Mouse (Mus musculus): ENCODE measurements around the gene Plpp3.

The Plpp3 gene

DNA sequence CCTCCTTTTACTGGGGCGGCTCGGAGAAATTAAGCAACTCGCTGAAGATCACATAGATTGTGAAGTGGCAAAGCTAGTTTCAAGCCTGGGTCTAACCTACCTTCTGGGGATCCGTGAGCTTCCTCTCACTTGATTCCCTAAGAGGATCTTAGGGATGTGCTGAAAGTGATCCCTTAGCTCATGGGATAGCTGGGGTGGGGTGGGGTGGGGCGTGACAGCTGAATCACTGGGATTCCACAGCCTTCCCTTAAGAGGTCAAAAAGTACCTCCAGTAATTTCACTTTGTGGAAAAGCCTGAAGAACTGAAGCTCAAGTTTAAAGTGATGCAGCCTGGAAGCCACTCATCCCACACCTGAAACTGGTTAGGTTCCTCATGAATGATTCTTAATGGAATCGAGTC, 27.8 kb downstream of the Plpp3 start:
- in situ Hi-C loops (cut with MboI; ENCODE audit: unreplicated experiment in 2 of 2) = no loop called here

DNA sequence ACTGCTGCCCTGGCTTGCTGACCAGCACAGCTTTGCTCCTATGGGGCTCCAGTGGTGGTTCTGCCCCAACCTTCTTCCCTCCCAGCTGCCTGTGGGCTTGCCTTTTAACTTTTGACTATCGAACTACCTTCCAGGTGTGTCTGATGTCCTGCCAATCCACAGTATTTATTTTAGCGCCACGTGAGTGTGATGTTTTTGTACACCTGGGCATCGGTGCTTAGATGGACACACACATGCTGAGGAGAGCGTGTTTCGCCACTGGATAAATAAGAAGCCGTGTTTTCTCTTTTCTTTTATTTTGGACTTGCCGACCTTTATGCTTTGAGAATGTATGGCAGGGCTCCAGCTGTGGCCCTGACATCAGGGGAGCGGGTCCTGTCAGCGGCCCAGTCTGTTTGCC, 29.5 kb downstream of the Plpp3 start:
- in situ Hi-C loops (cut with MboI; ENCODE audit: unreplicated experiment in 2 of 2) = no loop called here

DNA sequence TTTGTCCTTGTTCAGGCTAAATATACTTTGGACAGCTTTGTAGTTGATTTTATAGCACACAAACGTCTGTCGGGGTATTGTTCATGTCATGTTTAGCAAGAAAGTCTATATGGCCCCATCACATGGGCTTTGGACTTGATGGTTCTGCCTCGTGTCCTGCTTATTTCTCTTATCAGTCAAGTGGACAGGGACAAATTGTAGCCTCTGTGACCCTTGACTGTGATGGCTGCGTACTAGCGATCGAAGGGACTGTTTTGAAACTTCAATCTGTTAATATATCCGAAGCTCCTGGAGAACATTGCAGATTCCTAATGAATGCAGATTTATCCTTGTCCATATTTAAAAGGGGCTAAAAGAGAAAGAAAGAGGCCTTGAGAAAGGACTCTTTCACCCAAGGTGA, 30.7 kb downstream of the Plpp3 start:
- in situ Hi-C loops (cut with MboI; ENCODE audit: unreplicated experiment in 2 of 2) = no loop called here

DNA sequence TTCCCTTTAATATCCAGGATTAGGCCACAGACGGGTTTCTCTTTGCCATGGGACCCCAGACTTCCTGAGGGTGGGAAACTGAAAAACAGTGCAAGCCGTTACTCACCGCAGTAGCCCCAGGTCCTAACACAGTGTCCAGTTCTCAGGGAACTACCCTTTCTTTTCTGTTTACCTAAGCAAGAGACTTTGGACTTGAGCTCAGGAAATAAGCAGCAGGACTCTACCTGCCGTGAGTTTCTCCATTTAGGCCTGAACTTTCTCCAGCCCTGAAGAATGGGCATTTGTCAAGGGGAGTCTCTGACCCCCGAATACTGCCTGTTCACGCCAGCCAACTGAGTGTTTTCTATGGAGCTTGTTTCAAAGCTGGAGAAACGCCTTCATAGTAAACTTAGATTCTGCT, 31.7 kb downstream of the Plpp3 start:
- in situ Hi-C loops (cut with MboI; ENCODE audit: unreplicated experiment in 2 of 2) = no loop called here

DNA sequence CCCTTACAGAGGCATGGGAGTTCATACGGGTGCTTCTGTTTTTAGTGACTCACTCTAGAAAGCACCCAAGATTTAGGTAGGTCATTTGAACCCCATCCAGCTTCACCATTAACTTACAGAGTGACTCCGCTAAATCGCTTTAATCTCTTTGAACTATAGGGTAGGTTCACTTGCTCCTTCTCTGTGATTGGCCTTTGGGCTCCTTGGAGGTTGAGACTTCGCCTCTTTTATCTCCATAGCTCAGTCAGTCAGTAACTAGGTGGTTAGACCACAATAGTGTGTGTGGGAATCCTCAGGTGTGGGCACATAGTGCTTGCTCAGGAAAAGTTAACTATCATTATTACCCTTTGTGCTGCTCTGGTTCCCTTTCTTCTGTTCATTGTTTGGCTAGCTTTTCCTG, 33.7 kb downstream of the Plpp3 start:
- in situ Hi-C loops (cut with MboI; ENCODE audit: unreplicated experiment in 2 of 2) = no loop called here

DNA sequence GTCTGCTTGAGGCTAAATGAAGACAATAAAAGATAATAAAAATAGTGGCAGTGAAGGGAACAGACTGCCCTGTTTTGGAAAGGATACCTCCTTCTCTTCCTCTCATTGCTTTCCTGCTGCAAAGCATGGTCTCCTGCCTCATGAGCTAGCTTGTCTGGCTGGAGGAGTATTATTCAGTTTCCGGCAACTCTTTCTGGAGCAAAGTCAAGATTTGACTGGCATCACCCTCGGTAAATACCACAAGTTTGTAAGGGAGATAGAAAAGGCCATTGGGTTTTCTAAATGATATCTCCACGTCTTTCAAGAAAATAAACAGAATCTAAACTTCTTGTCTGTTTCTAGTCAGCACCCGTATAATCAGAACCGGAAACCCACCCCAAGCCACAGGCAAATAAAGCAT, 34.4 kb downstream of the Plpp3 start:
- in situ Hi-C loops (cut with MboI; ENCODE audit: unreplicated experiment in 2 of 2) = no loop called here

DNA sequence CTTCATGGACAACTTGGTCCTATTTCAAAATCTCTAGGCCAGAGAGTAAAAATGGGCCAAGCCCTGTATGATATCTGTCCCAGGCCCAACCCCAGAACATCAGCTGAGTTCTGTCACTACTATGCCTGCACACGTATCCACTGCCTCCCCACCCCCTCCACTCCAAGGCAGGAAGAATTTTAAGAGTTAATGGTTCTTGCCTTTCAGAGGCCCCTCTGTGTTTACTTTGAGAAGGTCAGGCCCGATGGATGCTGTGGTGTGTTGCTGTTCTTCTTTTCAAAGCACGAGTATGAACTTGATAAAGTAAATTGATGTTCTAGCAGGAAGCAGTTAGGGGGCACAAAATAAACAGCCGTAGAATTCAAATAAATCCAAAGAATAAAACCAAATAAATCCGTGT, 35.5 kb downstream of the Plpp3 start:
- in situ Hi-C loops (cut with MboI; ENCODE audit: unreplicated experiment in 2 of 2) = no loop called here

DNA sequence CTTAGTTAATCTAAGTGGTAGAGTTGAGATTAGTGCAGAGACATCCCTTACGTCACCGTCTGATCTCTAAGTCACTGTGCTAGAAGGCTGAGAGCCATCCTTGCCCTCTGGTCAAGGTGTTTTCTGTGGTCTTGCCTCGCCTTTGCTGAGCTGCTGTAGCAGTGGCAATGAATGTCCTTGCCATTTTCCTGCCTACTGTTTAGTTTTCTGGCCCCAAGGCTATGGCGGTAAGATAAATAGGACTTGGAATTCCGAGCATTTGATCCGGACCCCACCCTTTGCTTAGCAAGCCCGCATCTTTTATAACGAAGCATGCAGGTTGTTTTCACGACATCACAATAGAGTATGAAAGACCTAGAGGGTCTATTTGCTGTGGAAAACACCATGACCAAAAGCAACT, 38.1 kb downstream of the Plpp3 start:
- in situ Hi-C loops (cut with MboI; ENCODE audit: unreplicated experiment in 2 of 2) = no loop called here

DNA sequence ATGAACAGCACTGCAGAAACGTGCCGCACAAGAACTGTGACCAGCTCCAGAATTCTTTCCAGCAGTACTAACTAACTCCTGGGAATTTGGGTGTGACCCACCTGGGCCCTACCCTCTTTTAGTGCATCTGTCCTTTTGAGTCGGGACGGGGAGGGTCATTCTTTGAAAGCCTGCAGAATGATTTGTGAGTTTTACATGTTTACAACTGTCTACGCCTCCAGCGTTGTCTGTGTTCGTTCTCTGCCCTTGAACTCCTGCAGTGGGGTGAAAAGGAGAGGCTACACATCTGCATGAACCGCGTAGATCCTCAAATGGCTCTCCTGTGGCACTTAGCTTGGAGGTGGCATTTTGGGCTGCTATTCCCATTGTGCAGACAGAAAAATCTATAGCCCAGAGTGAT, 39.0 kb downstream of the Plpp3 start:
- in situ Hi-C loops (cut with MboI; ENCODE audit: unreplicated experiment in 2 of 2) = no loop called here

DNA sequence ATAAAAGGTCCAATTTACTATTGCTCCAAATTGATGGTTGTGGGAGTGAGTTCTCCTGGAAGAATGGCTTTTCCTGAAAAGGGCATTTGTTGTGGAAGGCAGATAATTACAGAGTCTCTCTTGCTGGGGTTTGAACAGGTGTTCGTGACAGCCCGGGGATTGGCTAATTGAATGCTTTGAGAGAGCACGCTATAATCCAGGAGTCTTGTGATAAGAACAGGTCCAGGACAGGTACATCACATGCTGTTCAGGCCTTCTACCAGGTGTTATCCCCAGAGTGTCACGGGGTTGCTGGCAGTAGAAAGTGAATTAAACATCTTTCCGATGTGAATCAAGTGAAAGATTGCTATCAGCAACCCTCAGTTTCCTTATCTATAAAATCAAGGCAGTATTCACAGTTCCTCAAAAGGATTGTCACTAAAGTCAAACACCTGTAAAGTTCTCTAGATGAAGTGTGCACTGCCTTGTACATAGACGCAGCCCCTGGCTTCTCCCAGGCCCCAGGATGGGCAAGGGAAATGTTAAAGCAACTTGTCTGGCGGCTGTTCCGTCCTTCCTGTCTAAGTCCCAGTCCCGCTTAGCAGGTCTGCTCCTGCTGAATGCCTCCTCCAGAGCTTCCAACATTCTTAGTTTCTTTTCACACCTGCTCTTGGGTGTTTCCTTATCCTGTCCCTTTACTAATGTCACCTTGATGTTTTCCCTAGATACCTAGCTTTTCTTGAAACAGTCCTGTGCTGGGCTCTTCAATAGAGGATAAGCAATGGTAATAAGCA, 40.0 kb downstream of the Plpp3 start:
- in situ Hi-C loops (cut with MboI; ENCODE audit: unreplicated experiment in 2 of 2) = no loop called here

DNA sequence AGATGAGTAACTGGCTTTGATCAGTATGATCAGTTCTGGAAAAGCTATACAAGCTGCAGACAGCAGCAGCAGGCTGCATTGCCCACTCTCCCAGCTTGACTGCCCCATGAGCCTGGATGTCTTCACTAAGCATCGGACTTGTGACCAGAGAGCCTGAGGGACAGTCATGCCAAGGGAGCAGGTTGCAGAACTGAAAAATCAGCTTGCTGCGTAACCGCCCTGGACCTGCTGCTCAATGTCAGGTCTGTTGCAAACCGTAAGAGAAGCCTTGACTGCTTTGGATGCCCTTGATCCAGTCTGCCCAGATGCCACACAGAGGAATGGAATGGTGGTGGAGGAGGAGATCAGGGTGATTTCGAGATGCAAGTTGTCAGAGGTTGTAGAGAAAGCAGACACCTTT, 41.5 kb downstream of the Plpp3 start:
- in situ Hi-C loops (cut with MboI; ENCODE audit: unreplicated experiment in 2 of 2) = no loop called here

DNA sequence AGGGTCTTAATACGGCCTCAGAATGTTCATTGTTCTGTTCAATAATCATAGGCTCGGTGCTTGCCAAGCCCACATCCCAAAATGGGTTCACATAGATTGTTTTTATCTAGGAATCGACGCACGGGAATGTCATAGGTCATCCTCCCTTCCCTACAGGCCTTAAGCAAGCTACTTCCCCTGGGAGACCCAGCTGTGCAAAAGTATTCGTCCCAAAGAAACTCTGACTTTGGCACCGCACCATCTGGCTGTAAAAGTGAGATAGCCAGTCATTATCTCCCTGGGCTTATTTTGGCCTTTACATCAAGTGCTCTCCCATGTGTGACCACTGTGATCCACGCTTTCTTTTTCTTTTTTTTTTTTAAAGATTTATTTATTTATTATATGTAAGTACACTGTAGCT, 42.2 kb downstream of the Plpp3 start:
- in situ Hi-C loops (cut with MboI; ENCODE audit: unreplicated experiment in 2 of 2) = no loop called here

DNA sequence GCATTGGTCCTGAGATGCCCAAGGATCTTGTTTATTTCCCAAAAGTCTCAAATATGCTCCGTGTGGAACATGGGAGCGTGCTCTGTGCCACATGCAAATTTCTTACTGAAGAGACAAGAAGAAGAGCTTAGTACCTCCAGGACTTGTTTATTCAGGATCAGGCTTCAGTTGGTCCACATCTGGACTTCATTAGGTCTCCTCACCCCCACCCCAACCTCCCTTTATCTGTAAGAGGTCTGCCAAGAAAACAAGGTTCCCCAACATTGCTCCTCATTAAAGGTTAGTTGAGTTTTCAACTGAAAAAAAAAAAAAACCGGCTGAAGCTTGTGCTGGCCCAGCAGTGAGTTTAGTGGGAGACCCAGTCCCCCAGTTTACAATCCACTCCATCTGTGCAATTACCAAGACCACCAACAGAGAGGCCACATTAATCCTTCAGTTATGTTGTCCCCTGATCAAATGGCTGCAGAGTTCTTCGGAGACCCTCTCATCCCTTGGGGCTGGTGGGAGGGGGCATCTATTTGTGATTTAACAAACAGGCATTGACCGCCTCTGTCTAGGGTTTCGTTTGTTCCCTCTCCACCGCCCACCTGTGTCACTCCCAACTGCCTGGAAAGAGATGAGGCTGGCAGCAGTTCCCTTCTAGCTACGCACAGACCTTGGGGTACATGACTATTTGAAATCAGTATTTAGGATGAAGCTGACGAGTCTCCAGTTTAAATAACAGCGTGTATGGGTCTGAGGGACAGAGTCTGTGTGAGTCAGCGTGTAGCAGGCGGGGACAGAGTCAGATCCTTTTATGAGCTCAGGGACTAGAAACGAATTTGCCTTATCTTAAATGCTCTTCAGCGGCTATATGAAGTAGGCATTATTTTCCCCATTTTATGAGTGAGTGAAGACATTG, 43.7 kb downstream of the Plpp3 start:
- in situ Hi-C loops (cut with MboI; ENCODE audit: unreplicated experiment in 2 of 2) = no loop called here

DNA sequence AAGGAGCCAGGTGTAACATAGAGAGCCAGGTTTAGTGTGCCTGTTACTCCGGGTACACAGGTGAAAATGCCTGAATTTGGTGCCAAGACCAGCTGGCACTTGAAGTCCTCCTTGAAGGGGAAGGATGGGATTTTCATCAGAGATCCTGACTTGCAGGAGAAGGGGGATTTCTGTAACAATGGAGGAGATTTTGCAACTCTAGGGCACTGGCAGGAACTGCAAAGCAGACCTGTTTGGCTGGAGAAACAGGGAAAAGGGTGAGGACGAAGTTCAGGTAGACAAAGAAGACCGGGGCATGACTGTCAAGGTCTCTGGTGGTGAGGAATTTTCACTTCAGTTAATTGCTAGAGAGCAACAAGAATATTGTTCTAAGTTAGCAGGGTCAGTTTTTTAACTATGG, 45.3 kb downstream of the Plpp3 start:
- in situ Hi-C loops (cut with MboI; ENCODE audit: unreplicated experiment in 2 of 2) = no loop called here

DNA sequence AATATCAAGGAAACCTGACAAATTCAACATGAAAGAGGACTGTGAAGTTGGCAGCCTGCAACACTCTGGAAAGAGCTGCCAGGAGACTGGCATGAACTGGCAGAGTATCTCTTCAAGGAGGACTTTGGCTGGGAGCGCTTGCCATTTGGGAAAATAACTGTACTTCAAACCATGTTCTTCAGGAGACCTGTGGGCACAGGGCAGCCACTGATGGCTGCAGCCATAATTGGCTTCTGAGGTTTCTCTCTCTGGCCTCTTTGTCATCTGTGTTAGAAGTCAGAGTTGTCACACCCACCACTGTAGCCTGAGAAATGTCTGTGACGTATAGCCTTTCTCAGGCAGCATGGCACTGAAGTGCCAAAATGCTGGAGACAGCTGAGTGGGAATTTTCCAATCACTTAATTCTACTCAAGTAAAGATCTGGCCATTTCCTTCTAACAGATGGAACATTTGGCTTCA, 46.2 kb downstream of the Plpp3 start:
- in situ Hi-C loops (cut with MboI; ENCODE audit: unreplicated experiment in 2 of 2) = no loop called here

DNA sequence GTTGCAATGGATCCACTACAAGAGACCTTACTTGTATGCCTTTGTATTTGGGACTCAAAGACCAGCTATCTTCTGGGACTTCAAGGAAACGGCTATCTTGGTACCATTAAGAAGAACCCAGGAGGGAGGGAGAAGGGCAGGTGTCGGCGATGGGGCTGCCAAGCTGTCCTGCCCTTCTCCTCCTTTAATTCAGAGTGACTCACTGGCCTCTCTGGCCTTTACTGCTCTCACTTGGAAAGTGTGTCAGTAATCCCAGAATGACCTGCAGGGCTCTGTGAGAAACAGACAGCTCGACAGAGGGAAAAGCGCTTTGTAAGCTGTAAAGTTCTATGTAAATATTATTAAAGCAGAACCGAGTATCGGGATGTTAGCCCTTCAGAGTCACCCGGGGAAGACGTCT, 46.9 kb downstream of the Plpp3 start:
- in situ Hi-C loops (cut with MboI; ENCODE audit: unreplicated experiment in 2 of 2) = no loop called here

DNA sequence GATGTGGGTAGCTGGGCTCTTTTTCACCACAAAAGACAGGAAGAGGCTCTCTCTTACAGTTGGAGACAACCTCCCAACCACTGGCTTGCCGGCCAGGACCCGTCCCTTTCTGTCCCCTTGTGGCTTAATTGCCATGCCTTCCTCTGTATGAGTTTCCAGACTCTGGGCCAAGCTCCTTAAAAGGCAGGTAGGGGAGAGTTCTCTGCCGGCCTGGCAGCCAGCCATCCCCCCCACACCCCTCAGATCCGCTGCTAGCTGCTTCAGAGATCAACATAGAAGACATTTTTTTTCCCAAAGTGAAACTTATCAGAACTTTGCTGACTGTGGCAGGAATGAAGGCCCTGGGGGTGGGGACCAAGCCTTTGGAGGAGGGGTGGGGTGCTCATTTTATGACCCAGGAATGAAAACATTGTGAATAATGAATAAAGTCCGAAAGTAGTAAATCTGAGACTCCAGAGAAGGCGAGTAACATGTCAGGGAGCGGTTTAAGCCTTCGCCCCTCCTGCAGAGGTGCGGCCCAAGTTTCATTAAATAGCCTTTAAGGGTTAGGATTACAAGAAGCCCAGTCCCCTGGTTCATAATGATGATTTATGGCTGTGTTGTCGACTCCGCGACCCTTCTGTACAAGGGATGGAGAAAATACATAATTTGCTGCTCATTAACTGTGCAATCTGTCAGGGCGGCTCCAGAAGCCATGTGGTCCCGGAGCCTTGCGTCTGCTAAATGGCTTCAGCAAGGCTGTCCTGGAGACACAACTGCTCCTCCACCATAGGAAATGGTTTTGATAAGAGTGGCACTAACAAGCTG, 48.1 kb downstream of the Plpp3 start:
- in situ Hi-C loops (cut with MboI; ENCODE audit: unreplicated experiment in 2 of 2) = no loop called here

DNA sequence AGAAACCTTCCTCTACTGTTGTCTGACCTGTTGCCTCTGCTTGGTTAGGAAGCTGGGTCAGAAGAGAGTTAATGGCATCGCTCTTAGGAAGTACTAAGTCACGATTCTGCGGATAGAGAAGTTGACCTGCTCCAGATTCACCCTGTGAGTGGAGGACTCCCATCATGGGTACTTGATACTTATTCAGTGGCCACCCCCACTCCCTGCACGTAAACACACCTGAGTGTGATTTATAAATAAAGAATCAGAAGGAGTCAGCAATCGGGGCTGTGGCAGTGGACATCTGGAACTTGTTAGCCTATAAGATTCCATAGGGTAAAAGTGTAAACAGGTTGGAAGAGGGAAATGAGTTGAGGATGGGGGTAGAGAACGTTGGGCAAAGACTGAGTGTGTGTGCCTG, 49.0 kb downstream of the Plpp3 start:
- in situ Hi-C loops (cut with MboI; ENCODE audit: unreplicated experiment in 2 of 2) = no loop called here

DNA sequence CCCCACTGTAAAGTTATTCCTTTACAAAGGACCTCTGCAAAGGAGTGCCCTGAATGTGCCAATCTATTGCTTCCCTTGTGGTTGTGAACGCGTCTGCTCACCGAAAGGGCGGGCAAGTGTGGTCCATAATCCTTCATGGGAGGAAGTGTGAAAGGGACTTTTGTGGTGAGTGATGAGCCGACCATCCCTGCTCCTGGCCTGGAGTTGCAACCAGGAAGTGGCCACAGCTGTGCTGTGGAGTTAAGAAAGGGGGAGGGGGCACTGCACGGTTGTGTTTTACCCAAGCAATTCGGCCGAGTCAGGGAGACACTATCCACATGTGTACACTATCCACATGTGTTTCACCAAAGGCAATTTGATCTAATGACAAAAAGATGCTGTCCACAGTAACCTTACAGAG, 49.8 kb downstream of the Plpp3 start:
- in situ Hi-C loops (cut with MboI; ENCODE audit: unreplicated experiment in 2 of 2) = no loop called here

DNA sequence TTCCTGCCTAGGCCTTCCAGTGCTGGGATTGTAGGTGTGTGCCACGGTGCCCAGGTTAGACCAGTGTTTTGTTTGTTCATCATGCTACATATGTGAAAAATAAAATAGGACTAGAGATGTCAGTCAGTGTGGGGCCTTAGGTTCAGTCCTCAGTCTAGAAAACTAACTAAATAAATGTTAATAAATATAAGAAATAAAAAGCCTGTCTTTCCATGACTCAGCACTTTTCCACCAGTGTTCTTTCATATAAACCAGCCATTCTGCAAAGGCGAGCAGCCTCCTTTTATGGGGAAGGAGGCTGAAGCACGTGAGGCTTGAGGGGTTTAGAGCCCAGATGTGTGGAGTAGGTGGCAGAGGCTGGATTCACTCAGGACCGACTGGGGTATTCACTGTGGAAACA, 50.5 kb downstream of the Plpp3 start:
- in situ Hi-C loops (cut with MboI; ENCODE audit: unreplicated experiment in 2 of 2) = no loop called here

DNA sequence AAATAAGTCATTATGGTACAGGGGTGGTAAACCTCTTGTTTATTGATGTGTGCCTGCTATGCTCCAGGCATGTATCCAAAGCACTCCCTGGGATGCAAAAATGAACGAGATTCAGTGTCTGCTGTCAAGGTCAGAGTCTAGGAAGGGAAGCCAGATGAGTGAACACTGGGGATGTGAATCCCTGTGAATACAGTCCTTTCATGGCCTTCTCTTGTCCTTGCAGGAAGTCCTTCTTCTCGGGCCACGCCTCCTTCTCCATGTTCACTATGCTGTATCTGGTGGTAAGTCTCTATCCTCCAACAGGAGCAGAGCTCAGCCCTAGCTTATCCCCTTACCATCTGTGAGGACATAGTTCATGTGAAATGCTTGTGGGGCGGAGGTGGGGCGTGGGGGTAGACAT, 51.8 kb downstream of the Plpp3 start:
- in situ Hi-C loops (cut with MboI; ENCODE audit: unreplicated experiment in 2 of 2) = no loop called here

Data from v-Abl transformed pro-B cells (cell line).